Mouse (Mus musculus): ENCODE measurements around the gene Tenm2. TPM values are rescaled to one million over a fixed set of nuclear protein-coding genes. Genes with fewer than 3 reads are reported as not detected.

Tenm2 gene
- total and polyA plus RNA-seq, 3 experiments, result not detected

- Histone ChIP-seq H3K79me2 (ENCODE audit: control insufficient read depth, insufficient read depth, low read length, poor library complexity) (no peaks in the 10 kb centered on the region), H3K9me3 (replicated peaks; ENCODE audit: insufficient read depth, low read length) (no peaks in the 10 kb centered on the region), H3K36me3 (ENCODE audit: control insufficient read depth in 1 of 2, insufficient read depth in 2 of 2, low read length in 2 of 2) (no peaks in the 10 kb centered on the region), H3K9ac (ENCODE audit: control insufficient read depth, low read depth, low read length, poor library complexity, severe bottlenecking) (no peak overlapping the region), H3K27ac (ENCODE audit: control insufficient read depth, low read depth, low read length) (no peak overlapping the region), H3K4me3 (ENCODE audit: control insufficient read depth in 1 of 2, insufficient read depth in 1 of 2, low read depth in 2 of 2, low read length in 2 of 2) (no peak overlapping the region), H3K4me1 (ENCODE audit: control insufficient read depth in 1 of 2, insufficient read depth in 2 of 2, low read length in 2 of 2) (no peaks in the 10 kb centered on the region), H3K27me3 (ENCODE audit: control insufficient read depth in 1 of 2, insufficient read depth in 2 of 2, low read length in 2 of 2) (no peaks in the 10 kb centered on the region)
- no peak for TF ChIP-seq TBP (IDR thresholded peaks at IDR 0.05; ENCODE audit: low read depth, low read length)
- TF ChIP-seq POLR2AphosphoS5 (IDR thresholded peaks at IDR 0.05; ENCODE audit: borderline replicate concordance, low read depth, low read length), result no peak
- no peak for TF ChIP-seq RCOR1 (IDR thresholded peaks at IDR 0.05; ENCODE audit: low read depth, low read length)
- TF ChIP-seq MXI1 (IDR thresholded peaks at IDR 0.05; ENCODE audit: low read depth, low read length), result no peak
- TF ChIP-seq EP300 (IDR thresholded peaks at IDR 0.05; ENCODE audit: low read depth in 1 of 2, low read length in 2 of 2), result no peak
- no peak for TF ChIP-seq POLR2AphosphoS2 (IDR thresholded peaks at IDR 0.05; ENCODE audit: low read length)
- TF ChIP-seq HCFC1 (IDR thresholded peaks at IDR 0.05; ENCODE audit: low read depth, low read length), result no peak
- no peak for TF ChIP-seq SIN3A (IDR thresholded peaks at IDR 0.05; ENCODE audit: low read length)
- no peak for TF ChIP-seq RAD21 (IDR thresholded peaks at IDR 0.05; ENCODE audit: low read depth, low read length)
- TF ChIP-seq USF1 (IDR thresholded peaks at IDR 0.05; ENCODE audit: low read depth, low read length), result no peak
- no peak for TF ChIP-seq CHD1 (IDR thresholded peaks at IDR 0.05; ENCODE audit: low read depth, low read length)
- TF ChIP-seq USF2 (IDR thresholded peaks at IDR 0.05; ENCODE audit: borderline replicate concordance in 1 of 2, insufficient read depth in 1 of 2, low read depth in 1 of 2, low read length in 2 of 2), result no peak
- TF ChIP-seq ZMIZ1 (IDR thresholded peaks at IDR 0.05; ENCODE audit: low read depth, low read length), result no peak
- TF ChIP-seq CTCF (IDR thresholded peaks at IDR 0.05 in 2 of 3, conservative IDR thresholded peaks at IDR 0.05 in 1 of 3; ENCODE audit: control insufficient read depth in 1 of 3, insufficient read depth in 1 of 3, low read depth in 2 of 3, low read length in 3 of 3, poor library complexity in 1 of 3, severe bottlenecking in 1 of 3), result no peak
- no peak for TF ChIP-seq NELFE (IDR thresholded peaks at IDR 0.05; ENCODE audit: low read depth, low read length)
- TF ChIP-seq TCF12 (IDR thresholded peaks at IDR 0.05; ENCODE audit: low read depth, low read length), result no peak
- TF ChIP-seq ZNF384 (IDR thresholded peaks at IDR 0.05; ENCODE audit: low read depth, low read length), result no peak
- TF ChIP-seq CHD2 (IDR thresholded peaks at IDR 0.05; ENCODE audit: low read length), result no peak
- TF ChIP-seq UBTF (IDR thresholded peaks at IDR 0.05; ENCODE audit: borderline replicate concordance, insufficient read depth, low read depth, low read length), result no peak
- no peak for DNase-seq (ENCODE audit: low read depth, low spot score)
These were observed 244.9 kb downstream of the Tenm2 start for GRCm38 (mm10) chr11:36990895-36991294.

GRCm38 (mm10) chr11:36988776-36989565 is 246.8 kb downstream of the Tenm2 start:
- Histone ChIP-seq H3K4me3 (ENCODE audit: control insufficient read depth in 1 of 2, insufficient read depth in 1 of 2, low read depth in 2 of 2, low read length in 2 of 2) (no peak overlapping the region), H3K27ac (ENCODE audit: control insufficient read depth, low read depth, low read length) (no peak overlapping the region), H3K27me3 (ENCODE audit: control insufficient read depth in 1 of 2, insufficient read depth in 2 of 2, low read length in 2 of 2) (no peaks in the 10 kb centered on the region), H3K9me3 (replicated peaks; ENCODE audit: insufficient read depth, low read length) (no peaks in the 10 kb centered on the region), H3K79me2 (ENCODE audit: control insufficient read depth, insufficient read depth, low read length, poor library complexity) (no peaks in the 10 kb centered on the region), H3K36me3 (ENCODE audit: control insufficient read depth in 1 of 2, insufficient read depth in 2 of 2, low read length in 2 of 2) (no peaks in the 10 kb centered on the region), H3K9ac (ENCODE audit: control insufficient read depth, low read depth, low read length, poor library complexity, severe bottlenecking) (no peak overlapping the region), H3K4me1 (ENCODE audit: control insufficient read depth in 1 of 2, insufficient read depth in 2 of 2, low read length in 2 of 2) (no peaks in the 10 kb centered on the region)
- TF ChIP-seq NELFE (IDR thresholded peaks at IDR 0.05; ENCODE audit: low read depth, low read length) (no peak), ZNF384 (IDR thresholded peaks at IDR 0.05; ENCODE audit: low read depth, low read length) (no peak), BHLHE40 (IDR thresholded peaks at IDR 0.05; ENCODE audit: borderline replicate concordance, low read depth, low read length) (no peak), ZMIZ1 (IDR thresholded peaks at IDR 0.05; ENCODE audit: low read depth, low read length) (no peak), RCOR1 (IDR thresholded peaks at IDR 0.05; ENCODE audit: low read depth, low read length) (no peak), ETS1 (IDR thresholded peaks at IDR 0.05; ENCODE audit: low read depth, low read length) (no peak), EP300 (IDR thresholded peaks at IDR 0.05; ENCODE audit: low read depth in 1 of 2, low read length in 2 of 2) (no peak), TBP (IDR thresholded peaks at IDR 0.05; ENCODE audit: low read depth, low read length) (no peak), MAFK (IDR thresholded peaks at IDR 0.05; ENCODE audit: borderline replicate concordance, low read depth, low read length) (no peak), USF1 (IDR thresholded peaks at IDR 0.05; ENCODE audit: low read depth, low read length) (no peak), MYC (IDR thresholded peaks at IDR 0.05; ENCODE audit: low read depth, low read length) (no peak), POLR2AphosphoS5 (IDR thresholded peaks at IDR 0.05; ENCODE audit: borderline replicate concordance, low read depth, low read length) (no peak)
- no peak for DNase-seq (ENCODE audit: low read depth, low spot score)

All from MEL (cell line).